Mouse (Mus musculus) adrenal gland, postnatal 36 days (tissue): ENCODE measurements around the gene Taar7e. TPM values are rescaled to one million over a fixed set of nuclear protein-coding genes. Genes with fewer than 3 reads are reported as not detected.
"Not testable (repeated sequence)": the region's sequence is repeated elsewhere in the genome, so short reads cannot be mapped to it uniquely, and the experiment has no call there.

ENCODE experiments used
- DNase-seq, 2 experiments: peaks; one replicate each; pipeline ENCODE4 v3.0.0; 2021; ENCODE audit warnings: mixed read lengths in 1 of 2
- long read RNA-seq, 2 experiments: library from polyadenylated mRNA; stranded (forward); transcript quantifications; one replicate each; pipeline ENCODE4 v2.0.0; 2021; ENCODE audit warnings: borderline sequencing depth in 2 of 2
- total RNA-seq, 2 experiments: library from RNA; stranded (reverse); gene quantifications; 2 replicates each; pipeline ENCODE4 v1.2.3; 2021

The Taar7e gene
- not detected for total RNA-seq
- long read RNA-seq, experiment 1 = 0 reads
- long read RNA-seq, experiment 2 = 0 reads

GRCm38 (mm10) chr10:24037314-24037713, at the start of gene Taar7e:
TSS of gene Taar7e (plus strand) at chr10:24037614.
- DNase-seq = no peak

- DNase-seq = no peak
These were observed 44.0 kb upstream of the Taar7e start, which contains the start of gene Taar7a for GRCm38 (mm10) chr10:23993381-23993780. TSS of gene Taar7a (minus strand) at chr10:23993481.

- DNase-seq = no peak
These were observed 37.8 kb upstream of the Taar7e start, which contains the start of gene Taar7b for GRCm38 (mm10) chr10:23999639-24000038. TSS of gene Taar7b (plus strand) at chr10:23999939.

GRCm38 (mm10) chr10:24006442-24006841, 31.0 kb upstream of the Taar7e start:
- no peak for DNase-seq

DNA sequence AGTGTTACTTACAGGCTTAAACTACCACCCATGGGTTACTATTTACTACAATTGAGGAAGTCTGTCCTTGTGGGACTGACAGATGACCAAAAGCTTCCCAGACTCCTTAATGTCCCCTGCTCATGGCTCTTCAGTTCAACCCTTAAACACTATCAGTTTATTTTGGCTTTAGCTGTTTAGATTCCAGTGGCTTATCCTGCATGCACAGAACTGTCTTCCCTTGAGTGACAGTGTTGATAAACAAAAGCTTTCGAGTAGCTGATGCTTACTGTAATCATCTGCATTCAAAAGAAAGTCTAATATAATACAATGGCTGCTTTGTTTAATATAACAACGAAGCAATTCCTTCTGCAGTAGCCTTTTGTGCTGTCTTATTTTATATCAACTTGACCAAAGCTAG, 30.4 kb upstream of the Taar7e start:
- no peak for DNase-seq

- DNase-seq = no peak
These were observed 29.3 kb upstream of the Taar7e start for GRCm38 (mm10) chr10:24008143-24008542.

DNA sequence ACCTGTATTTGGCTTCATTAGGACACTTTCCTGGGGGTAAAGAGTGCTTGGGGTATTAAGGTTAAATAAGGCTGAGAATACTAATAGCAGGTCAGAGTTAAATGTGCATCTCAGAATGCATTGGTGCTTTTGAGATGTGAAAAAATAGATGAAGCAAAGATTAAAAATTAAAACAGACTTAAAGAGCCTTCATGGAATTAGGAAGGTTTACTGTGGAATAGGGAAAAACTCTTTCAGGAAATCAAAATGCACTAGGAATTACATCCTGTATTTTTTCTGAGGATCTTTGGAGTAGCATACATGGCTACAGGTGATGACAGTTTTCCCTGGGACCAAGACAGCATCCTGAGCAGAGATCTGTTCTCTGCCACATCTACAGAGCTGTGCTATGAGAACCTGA, 10.5 kb upstream of the Taar7e start, which contains the start of gene Taar7d:
Taar7d (plus strand) TSS at position 301 of the 400 bp plus-strand sequence.
- DNase-seq = no peak

GRCm38 (mm10) chr10:24031347-24031746, 6.1 kb upstream of the Taar7e start:
- DNase-seq = no peak

DNA sequence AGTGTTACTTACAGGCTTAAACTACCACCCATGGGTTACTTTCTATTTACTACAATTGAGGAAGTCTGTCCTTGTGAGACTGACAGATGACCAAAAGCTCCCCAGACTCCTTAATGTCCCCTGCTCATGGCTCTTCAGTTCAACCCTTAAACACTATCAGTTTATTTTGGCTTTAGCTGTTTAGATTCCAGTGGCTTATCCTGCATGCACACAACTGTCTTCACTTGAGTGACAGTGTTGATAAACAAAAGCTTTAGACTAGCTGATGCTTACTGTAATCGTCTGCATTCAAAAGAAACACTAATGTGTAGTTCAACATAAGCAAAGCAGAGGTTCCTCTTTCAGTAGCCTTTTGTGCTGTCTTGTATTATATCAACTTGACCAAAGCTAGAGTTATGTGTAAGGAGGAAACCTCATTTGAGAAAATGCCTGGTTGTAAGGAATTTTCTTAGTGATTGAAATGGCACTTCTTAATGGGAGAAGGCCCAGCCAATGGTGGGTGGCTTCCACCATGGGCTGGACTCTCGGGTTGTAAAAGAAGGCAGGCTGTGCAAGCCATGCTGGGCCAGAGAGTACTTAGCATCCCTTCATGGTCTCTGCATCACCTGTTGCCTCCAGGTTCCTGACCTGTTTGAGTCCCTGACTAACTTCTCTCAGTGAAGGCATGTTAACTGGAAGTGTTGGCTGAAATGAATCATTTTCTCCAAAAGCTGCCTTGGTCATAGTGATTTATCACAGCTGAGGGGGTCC, 2.9 kb downstream of the Taar7e start:
- no peak for DNase-seq

GRCm38 (mm10) chr10:24049210-24049609, 11.8 kb downstream of the Taar7e start, which contains the start of gene Taar7f:
TSS of gene Taar7f (plus strand) at chr10:24049510.
- DNase-seq = no peak

- DNase-seq = no peak
These were observed 14.6 kb downstream of the Taar7e start for GRCm38 (mm10) chr10:24052039-24052438.

DNA sequence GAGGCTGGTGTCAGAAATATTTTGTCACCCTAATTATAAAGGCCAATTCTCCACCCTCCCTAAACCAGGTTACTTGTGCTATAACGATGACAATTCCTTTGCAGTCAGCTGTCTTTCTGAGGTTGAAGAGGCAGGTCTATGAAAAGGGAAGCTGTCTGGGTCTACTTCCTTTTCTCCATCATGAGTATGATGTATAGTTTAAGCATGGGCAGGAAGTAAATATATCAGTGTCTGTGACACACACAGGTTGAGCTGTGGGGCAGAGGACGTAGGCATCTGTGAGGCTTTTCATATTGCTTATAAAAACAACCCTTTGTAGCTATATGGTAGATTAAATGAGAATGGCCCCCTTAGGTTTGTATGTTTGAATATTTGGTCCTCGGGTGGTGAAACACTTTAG, 21.6 kb downstream of the Taar7e start:
- DNase-seq = no peak

DNA sequence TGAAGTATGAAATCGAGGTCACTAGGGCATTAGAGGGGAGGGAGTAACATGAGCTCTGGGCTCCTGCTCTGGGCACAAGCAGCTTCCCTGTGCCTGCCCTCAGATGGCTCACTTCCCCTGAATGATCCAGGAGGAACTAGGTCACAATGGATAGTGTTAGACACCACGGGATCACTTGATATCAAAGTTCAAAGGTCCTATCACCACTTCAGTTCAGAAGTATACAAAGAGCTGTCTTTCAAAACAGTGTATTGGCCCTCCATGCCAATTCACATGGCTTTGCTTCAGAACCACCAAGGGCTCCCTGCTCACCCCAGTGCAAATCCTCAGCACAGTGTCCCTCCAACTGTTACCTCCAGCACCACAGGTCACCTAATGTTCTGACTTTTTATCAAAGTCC, 37.3 kb downstream of the Taar7e start:
- not testable (repeated sequence) for DNase-seq

- DNase-seq = not testable (repeated sequence)
These were observed 38.8 kb downstream of the Taar7e start, which contains the start of gene Taar8a for GRCm38 (mm10) chr10:24076200-24076599. TSS of gene Taar8a (plus strand) at chr10:24076500.

GRCm38 (mm10) chr10:24080166-24080565, 42.8 kb downstream of the Taar7e start:
- peak; percentile 36 to 54 for DNase-seq

GRCm38 (mm10) chr10:24085936-24086335, 48.5 kb downstream of the Taar7e start:
- no peak for DNase-seq

GRCm38 (mm10) chr10:24086555-24086954, 49.1 kb downstream of the Taar7e start:
- no peak for DNase-seq

- DNase-seq = no peak
These were observed 49.8 kb downstream of the Taar7e start for GRCm38 (mm10) chr10:24087168-24087567.

Other genes with a start within 250 kb of the Taar7e start
- 10 to 100 TPM; 29.5 to 33.6 TPM for gene Slc18b1, start 240.6 kb upstream of the Taar7e start, total RNA-seq
- gene Vnn3, start 186.2 kb upstream of the Taar7e start, total RNA-seq = 10 to 100 TPM in 1 of 2 experiments, 1 to 10 TPM in 1; 8.5 to 77.2 TPM
- 10 to 100 TPM; 18.8 to 60.6 TPM for gene Vnn1, start 142.9 kb upstream of the Taar7e start, total RNA-seq
- gene Taar1, start 117.3 kb upstream of the Taar7e start, total RNA-seq = not detected
- gene Taar2, start 99.0 kb upstream of the Taar7e start, total RNA-seq = not detected
- gene Taar3, start 88.1 kb upstream of the Taar7e start, total RNA-seq = not detected
- gene Taar4, start 77.1 kb upstream of the Taar7e start, total RNA-seq = not detected
- gene Taar5, start 66.9 kb upstream of the Taar7e start, total RNA-seq = not detected
- not detected for gene Taar6, start 52.0 kb upstream of the Taar7e start, total RNA-seq
- gene Taar7a, start 44.1 kb upstream of the Taar7e start, total RNA-seq = not detected
- gene Taar7b, start 37.7 kb upstream of the Taar7e start, total RNA-seq = not detected
- gene Taar7d, start 10.4 kb upstream of the Taar7e start, total RNA-seq = not detected
- not detected for gene Taar7f, start 11.9 kb downstream of the Taar7e start, total RNA-seq
- not detected for gene Taar8a, start 38.9 kb downstream of the Taar7e start, total RNA-seq
- not detected for gene Taar8b, start 54.7 kb downstream of the Taar7e start, total RNA-seq
- gene Taar8c, start 64.3 kb downstream of the Taar7e start, total RNA-seq = not detected
- not detected for gene Taar9, start 71.9 kb downstream of the Taar7e start, total RNA-seq
- gene Stx7, start 111.7 kb downstream of the Taar7e start, total RNA-seq = 100 to 1,000 TPM; 135 to 202 TPM
- under 1 TPM; 0.10 to 0.36 TPM for gene Moxd1, start 185.9 kb downstream of the Taar7e start, total RNA-seq